Mouse (Mus musculus): ENCODE results near the gene Socs7.
A peak's percentile ranks its signal among the peaks of the same experiment; 100 is the strongest.

The Socs7 gene

DNA sequence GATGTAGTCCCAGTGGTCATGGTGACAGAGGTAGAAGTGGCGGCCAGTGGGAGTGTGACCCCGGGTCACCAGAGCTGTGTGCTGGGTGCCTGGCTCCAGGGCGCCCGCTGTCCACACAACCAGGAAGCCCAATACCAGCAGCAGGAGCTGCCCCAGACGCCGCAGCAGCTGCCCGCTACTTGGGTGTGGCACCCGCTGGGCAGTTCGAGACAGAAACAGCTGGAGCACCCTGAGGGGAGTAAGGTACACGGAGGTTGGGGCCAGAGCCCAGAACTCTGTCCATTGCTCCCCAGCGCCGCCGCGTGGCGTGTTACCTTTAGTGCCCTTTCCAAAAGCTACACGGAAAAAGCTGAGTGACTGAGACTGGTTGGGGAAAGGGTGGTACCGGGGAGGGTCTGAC lies 18.7 kb upstream of the Socs7 start:
- DNase-seq (ENCODE audit: low spot score in 2 of 2) = peak; percentile 46 to 79

DNA sequence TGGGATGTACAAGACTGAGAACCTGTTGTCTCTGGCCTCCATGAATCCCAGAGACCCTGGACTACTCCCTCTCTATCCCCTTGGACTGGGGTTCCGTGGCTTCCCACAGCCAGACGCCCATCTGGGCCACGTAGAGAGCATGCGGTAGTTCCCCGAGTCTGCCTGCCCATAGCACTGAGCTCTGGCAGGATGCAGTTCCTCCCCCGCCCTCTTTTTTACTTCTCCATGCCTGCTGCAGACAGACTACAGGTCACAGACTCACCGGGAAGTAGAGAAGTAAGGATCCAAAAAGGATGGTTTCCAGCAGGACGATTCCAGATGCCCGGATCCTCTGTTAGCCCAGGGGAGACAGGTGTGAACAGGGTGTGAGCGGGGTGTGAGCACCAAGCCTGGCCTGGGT lies 16.9 kb upstream of the Socs7 start:
- DNase-seq (ENCODE audit: low spot score in 2 of 2) = no peak

- no peak for DNase-seq (ENCODE audit: low spot score in 2 of 2)
Measured at GRCm38 (mm10) chr11:97346383-97346782, 16.0 kb upstream of the Socs7 start.

- no peak for DNase-seq (ENCODE audit: low spot score in 2 of 2)
Measured at GRCm38 (mm10) chr11:97347291-97347690, 15.1 kb upstream of the Socs7 start.

DNA sequence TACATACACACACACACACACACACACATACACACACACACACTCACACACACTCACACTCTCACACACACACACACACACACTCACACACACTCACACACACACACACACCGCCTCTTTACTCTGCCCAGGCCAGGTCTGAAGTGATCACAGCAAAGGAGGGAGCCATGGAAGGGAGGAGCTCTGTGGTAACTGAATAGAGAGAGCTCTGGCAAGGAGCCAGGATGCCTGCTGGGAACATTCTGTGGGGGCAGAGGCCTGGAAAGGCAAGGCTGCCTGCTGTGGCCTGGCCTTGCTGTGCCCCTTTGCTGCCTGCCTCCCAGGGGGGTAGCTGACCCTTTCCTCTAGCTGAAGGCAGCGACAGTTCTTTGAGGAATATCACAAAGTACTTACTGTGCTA lies 12.3 kb upstream of the Socs7 start:
- DNase-seq (ENCODE audit: low spot score in 2 of 2) = no peak

DNA sequence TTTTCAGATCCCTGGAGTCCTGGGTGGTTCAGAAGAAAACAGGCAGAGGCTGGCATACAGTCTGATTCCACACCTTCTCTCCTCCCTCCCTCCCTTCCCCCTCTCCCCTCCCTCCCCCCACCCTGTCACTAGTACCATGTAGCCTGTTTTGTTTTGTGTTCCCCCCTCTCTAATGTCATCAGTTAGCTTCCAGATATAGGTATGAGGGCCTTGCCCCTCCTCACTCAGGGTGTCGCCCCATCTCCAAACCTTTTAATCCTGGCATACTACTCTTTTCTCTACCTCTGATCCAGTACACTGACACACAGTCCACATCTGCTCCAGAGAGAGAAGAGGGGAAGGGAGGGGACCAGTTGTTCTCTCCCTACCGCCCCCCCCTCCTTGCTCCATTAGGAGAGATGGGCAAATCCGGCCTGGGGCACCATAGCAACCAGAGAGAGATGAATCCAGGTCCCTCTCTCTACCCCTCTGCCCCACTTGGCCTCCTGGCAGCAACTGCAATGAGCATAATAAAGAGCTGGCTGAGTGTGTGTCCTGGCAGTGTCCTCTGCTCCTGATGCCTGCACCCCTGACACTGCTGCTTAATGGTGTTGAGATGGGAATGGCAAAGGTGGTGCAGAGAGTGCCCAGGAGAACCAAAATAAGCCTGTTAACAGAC lies 10.2 kb upstream of the Socs7 start, which contains the start of gene Gpr179:
Gene Gpr179, minus strand, starts transcription at position 51 of the 658 bp plus-strand sequence.
- no peak for DNase-seq (ENCODE audit: low spot score in 2 of 2)

DNA sequence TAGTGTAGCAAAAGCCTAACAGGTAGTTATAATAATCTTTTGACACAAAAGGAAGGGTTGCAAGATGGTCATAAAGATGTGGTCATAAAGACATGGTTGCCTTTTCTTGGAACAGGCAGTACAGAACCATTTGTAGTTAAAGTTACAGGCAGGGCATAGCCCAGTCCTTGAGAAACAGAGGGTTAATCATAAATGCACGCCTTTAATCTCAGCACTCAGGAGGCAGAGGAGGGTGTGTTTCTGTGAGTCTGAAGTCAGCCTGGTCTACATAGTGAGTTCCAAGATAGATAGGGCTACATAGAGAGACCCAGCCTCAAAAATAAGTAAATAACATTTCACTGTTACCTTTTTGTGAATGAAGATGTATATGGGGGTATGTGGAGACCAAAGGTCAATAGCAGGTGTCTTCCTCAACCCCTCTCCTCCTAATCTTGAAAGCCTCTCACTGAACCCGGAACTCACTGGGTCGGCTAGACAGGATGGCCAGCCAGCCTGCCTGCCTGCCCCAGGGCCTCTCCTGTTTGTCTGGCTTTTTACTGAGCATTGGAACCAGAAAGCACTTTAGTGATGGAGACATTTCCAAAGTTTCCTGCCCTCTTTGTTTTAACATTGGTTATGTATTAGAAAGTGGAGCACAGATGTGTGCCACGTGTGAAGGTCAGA lies 9.3 kb upstream of the Socs7 start:
- no peak for DNase-seq (ENCODE audit: low spot score in 2 of 2)

- DNase-seq (ENCODE audit: low spot score in 2 of 2) = no peak
Measured at GRCm38 (mm10) chr11:97354646-97355045, 7.7 kb upstream of the Socs7 start.

GRCm38 (mm10) chr11:97355247-97355646 lies 7.1 kb upstream of the Socs7 start:
- DNase-seq (ENCODE audit: low spot score in 2 of 2) = no peak

- peak; percentile 70 to 89 for DNase-seq (ENCODE audit: low spot score in 2 of 2)
Measured at GRCm38 (mm10) chr11:97357663-97358062, 4.7 kb upstream of the Socs7 start.

DNA sequence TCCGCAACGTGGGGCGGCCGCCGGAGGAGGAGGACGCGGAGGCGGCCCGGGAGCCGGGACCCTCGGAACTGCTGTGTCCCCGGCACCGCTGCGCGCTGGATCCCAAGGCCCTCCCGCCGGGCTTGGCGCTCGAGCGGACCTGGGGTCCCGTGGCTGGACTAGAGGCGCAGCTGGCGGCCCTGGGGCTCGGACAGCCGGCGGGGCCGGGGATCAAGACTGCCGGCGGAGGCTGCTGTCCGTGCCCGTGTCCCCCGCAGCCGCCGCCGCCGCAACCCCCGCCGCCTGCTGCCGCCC lies 245 bp downstream of the Socs7 start:
- peak; percentile 45 to 85 for DNase-seq (ENCODE audit: low spot score in 2 of 2)

DNA sequence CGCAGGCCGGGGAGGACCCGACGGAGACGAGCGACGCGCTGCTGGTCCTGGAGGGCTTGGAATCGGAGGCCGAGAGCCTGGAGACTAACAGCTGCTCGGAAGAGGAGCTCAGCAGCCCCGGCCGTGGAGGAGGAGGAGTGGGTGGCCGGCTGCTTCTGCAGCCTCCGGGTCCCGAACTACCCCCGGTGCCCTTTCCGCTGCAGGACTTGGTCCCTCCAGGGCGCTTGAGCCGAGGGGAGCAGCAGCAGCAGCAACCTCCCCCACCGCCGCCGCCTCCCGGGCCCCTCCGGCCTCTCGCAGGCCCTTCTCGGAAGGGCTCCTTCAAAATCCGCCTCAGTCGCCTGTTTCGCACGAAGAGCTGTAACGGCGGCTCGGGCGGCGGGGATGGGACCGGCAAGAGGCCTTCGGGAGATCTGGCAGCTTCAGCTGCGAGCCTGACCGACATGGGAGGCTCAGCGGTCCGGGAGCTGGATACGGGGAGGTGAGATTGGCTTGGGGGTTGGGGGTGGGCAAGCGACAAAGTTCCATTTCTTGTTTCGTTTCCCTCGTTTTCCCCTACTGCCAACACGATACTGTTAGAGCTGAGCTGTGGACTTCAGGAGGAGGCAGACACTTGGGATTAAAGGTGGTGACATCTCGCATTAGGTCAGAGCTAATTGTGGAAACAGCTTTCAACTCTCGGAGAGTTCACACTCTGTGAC lies 742 bp downstream of the Socs7 start:
- peak in 1 of 2 experiments; percentile 53 for DNase-seq (ENCODE audit: low spot score in 2 of 2)

DNA sequence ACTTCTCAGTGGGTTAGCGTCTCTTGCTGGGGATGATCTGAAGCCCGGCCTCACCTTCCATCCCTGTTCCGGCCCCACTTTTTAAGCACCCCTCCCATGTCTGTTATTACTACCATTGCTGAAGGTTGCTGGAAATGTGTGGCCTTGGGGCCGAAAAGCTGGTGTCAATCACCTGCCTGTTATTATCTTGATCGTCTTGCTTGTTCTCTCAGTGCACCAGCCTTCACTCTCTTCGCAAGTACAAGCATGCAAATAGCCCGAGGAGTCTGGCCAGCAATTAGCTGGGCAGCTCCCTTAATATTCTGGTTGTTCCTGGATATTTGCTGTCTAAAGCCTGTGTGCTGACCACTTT lies 1.3 kb downstream of the Socs7 start:
- DNase-seq (ENCODE audit: low spot score in 2 of 2) = peak in 1 of 2 experiments; percentile 65

- no peak for DNase-seq (ENCODE audit: low spot score in 2 of 2)
Measured at GRCm38 (mm10) chr11:97365556-97365955, 3.2 kb downstream of the Socs7 start.

DNA sequence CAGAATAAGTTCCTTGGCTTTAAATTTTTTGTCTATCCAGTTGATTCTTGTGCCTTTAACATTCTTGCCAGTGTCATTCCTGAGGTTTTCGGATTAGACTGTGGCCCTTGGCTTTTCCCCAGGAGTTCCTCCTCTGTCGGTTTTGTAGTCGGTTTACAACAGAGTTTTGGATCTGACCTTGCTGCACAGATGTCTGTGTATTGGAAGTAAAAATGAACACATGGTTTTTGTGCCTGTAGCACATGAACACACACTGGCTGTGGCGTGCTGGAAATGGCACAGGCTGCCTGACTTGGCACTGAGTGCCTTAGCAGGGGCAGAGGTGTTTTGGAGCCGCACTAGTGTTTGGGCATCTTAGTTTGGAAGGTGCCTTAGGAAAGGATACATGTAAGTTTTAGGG lies 6.2 kb downstream of the Socs7 start:
- no peak for DNase-seq (ENCODE audit: low spot score in 2 of 2)

GRCm38 (mm10) chr11:97370329-97371091 lies 8.2 kb downstream of the Socs7 start:
- DNase-seq (ENCODE audit: low spot score in 2 of 2) = no peak

DNA sequence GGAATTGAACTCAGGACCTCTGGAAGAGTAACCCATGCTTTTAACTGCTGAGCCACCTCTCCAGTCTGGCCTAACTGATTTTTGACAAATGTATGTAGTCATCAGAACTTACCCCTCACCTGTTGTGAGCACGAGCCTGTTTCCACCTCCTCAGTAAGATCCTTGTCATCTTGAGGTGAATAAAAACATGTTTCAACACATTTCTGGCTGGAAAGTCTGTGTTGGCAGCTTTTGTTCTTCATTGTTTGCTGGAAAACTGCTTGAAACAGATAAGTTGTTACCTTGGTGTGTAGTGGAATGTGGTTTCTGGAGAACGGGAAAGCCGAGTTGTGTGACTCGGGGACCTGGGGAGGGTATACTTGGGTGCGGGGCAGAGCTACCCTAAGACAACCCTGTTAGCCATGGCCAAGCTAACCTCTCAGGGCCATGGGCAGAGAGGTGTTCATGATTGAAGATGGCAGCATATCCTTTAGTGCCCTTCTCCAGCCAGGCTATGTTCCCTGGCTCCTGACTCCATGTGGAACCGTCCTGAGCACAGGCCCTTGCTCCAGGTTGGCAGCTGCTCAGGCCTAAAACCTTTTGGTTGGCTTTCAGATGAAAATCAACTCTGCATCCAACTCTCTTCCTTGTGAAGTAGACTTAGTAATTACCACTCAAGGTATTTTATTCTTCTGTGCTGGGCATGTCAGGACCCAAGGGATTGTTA lies 10.0 kb downstream of the Socs7 start:
- DNase-seq (ENCODE audit: low spot score in 2 of 2) = no peak

DNA sequence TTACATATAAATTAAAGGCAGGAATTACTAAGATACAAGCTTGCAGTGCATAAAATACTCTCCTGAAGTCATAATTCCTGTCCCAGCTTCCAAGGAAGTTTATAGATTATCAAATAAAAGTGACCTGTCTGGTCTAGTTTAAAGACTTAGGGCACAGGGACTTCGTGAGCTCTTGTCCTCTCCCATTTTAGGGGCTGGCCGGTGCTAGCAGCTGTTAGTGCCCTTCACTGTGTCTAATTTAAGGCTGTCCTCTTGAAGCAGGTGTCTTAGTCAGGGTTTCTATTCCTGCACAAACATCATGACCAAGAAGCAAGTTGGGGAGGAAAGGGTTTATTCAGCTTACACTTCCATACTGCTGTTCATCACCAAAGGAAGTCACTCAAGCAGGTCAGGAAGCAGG lies 11.1 kb downstream of the Socs7 start:
- DNase-seq (ENCODE audit: low spot score in 2 of 2) = no peak

- no peak for DNase-seq (ENCODE audit: low spot score in 2 of 2)
Measured at GRCm38 (mm10) chr11:97380036-97380435, 17.7 kb downstream of the Socs7 start.

DNA sequence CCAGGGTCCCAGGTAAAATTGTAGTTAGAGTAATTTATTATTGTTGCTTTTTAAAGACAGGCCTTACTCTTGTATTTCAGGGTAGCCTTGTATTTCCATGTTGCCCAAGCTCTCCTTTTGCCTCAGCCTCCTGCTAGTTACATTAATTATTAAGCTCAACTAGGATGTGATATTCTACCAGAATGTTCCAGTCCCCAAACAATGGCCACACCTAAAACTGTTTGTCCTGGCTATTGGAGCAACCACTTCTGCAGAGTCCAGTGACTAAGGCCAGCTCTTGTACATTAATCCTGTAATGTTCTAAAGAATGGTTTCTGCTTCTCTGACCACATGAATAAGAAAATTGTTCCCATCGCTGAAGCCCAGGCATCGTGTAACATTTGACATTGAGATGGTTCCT lies 20.7 kb downstream of the Socs7 start:
- DNase-seq (ENCODE audit: low spot score in 2 of 2) = no peak

DNA sequence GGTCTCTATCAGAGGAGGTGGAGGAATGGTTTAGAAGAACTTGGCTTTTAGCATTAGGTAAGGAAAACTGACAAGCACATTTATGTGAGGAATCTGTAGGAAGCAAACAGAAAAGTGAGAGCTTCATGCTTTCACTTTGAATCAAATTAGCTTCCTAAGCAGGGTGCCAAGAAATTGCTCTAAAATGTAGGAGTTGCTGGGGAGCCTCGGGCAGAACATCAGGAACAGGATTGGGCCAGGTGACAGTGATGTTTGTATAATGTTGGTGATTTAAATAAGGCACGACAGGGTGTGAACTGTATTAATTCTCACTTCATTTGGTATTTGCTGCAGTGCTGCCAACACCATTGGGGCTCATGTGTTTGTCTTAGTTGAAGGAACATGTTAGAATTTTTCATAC lies 21.4 kb downstream of the Socs7 start:
- no peak for DNase-seq (ENCODE audit: low spot score in 2 of 2)

- DNase-seq (ENCODE audit: low spot score in 2 of 2) = no peak
Measured at GRCm38 (mm10) chr11:97387811-97388210, 25.5 kb downstream of the Socs7 start.
